Comparison of ENCODE assay signal across 26 mouse cellular contexts in the genomic region with DNA sequence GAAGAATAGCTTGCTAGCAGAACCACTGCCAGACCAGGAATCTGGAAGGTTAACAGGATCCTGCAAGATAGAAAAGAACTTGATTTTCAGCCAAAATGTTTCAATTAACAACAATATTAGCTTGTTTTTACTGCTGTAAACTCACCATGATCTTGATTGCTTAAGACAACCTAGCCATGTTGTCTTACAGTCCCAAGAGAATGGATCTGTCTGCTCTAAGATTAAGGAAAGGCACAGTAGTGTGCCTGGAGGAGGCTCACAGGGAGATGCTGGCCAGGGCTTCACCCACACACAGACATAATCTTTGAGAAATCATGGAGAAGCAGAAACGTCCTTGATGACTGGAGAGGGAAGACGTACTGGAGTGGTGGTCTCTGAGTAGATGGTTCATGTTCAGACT.
DNase-seq lines count a peak whose midpoint lies in the region; ATAC-seq and TF ChIP-seq lines count a peak whose summit lies in the region.
"Had no signal": no experiment of that assay in that cellular context is flagged by ENCODE, and none has a peak within 500 bp of the region (broad histone marks: within the 10 kb centered on the region; RNA-seq: fewer than 3 reads in every experiment).

No protein-coding gene starts in this region.

- peak; percentile 77 for DNase-seq in heart, adult 11 months
- no peak for DNase-seq in heart, adult 18-20 months
- peak; percentile 16 for DNase-seq in adipocyte (ENCODE audit: low spot score)
- no peak for DNase-seq in spleen, postnatal 14 days (ENCODE audit: low spot score in 2 of 2)
- DNase-seq: adrenal gland, adult 8-10 months; B cell, adult 2 months; cerebellum, adult 9-10 months; cerebellum, postnatal 14 days; gastrocnemius, adult 2 months; gastrocnemius, postnatal 14 days; heart, postnatal 10 days; heart, postnatal 36 days; kidney, adult 11 months; kidney, adult 9 months had no signal

- H3K27ac ChIP-seq in small intestine, adult 2 months (ENCODE audit: insufficient read depth, low read depth, low read length) = peak overlapping the region; percentile 38; the same call in 1 of the 2 replicates
- H3K27ac ChIP-seq in forebrain, embryonic 16.5 days (ENCODE audit: low read length) = no peak overlapping the region
- H3K27ac ChIP-seq: gastrocnemius, adult 2 months; heart, embryonic 15.5 days; hindbrain, embryonic 10.5 days; hindbrain, embryonic 13.5 days; intestine, embryonic 15.5 days had no signal

- ATAC-seq in forebrain, embryonic 16.5 days = no peak
- ATAC-seq: forebrain, embryonic 14.5 days; hindbrain, embryonic 16.5 days; intestine, embryonic 15.5 days; Patski had no signal

- H3K27me3 ChIP-seq in small intestine, adult 2 months (ENCODE audit: control insufficient read depth, insufficient read depth, low read length) = no peaks in the 10 kb centered on the region
- H3K27me3 ChIP-seq in forebrain, embryonic 16.5 days (replicated peaks; ENCODE audit: control insufficient read depth, insufficient read depth, low read length) = no peaks in the 10 kb centered on the region
- H3K27me3 ChIP-seq: CH12.LX; heart, embryonic 12.5 days; heart, embryonic 15.5 days; hindbrain, embryonic 13.5 days; intestine, embryonic 15.5 days; Patski had no signal

- H3K4me2 ChIP-seq in forebrain, embryonic 16.5 days (ENCODE audit: low read length) = no peak overlapping the region
- H3K4me2 ChIP-seq: heart, embryonic 12.5 days; heart, embryonic 15.5 days; hindbrain, embryonic 13.5 days; intestine, embryonic 15.5 days had no signal

- no peak overlapping the region for H3K9ac ChIP-seq in forebrain, embryonic 16.5 days (replicated peaks; ENCODE audit: low read depth, low read length)
- H3K9ac ChIP-seq: heart, embryonic 12.5 days; heart, embryonic 15.5 days; hindbrain, embryonic 13.5 days; intestine, embryonic 15.5 days had no signal

- 89% methylated on average over 2 of the region's 2 CpGs for WGBS in small intestine, adult 2 months
- 83% methylated on average over 2 of the region's 2 CpGs for WGBS in forebrain, embryonic 16.5 days

- H3K36me3 ChIP-seq in small intestine, adult 2 months (ENCODE audit: control insufficient read depth, insufficient read depth, low read length) = no peaks in the 10 kb centered on the region; the same call in 1 of the 2 replicates
- no peaks in the 10 kb centered on the region for H3K36me3 ChIP-seq in forebrain, embryonic 16.5 days (ENCODE audit: control insufficient read depth, insufficient read depth)
- H3K36me3 ChIP-seq: heart, embryonic 12.5 days; heart, embryonic 15.5 days; hindbrain, embryonic 10.5 days; hindbrain, embryonic 13.5 days; intestine, embryonic 15.5 days had no signal

- no peak overlapping the region for H3K4me3 ChIP-seq in small intestine, adult 2 months (ENCODE audit: low read depth, low read length)
- no peak overlapping the region for H3K4me3 ChIP-seq in forebrain, embryonic 16.5 days (replicated peaks; ENCODE audit: low read length)
- H3K4me3 ChIP-seq: gastrocnemius, adult 2 months; heart, embryonic 12.5 days; heart, embryonic 15.5 days; hindbrain, embryonic 10.5 days; hindbrain, embryonic 13.5 days; intestine, embryonic 15.5 days had no signal

- TF ChIP-seq POLR2A in small intestine, adult 2 months (IDR thresholded peaks at IDR 0.05; ENCODE audit: low read depth, low read length) = no peak

- H3K9me3 ChIP-seq in forebrain, embryonic 16.5 days (ENCODE audit: control insufficient read depth, low read length) = no peaks in the 10 kb centered on the region
- H3K9me3 ChIP-seq: G1E; heart, embryonic 12.5 days; heart, embryonic 15.5 days; hindbrain, embryonic 10.5 days; hindbrain, embryonic 13.5 days; intestine, embryonic 15.5 days had no signal

- H3K4me1 ChIP-seq in small intestine, adult 2 months (ENCODE audit: control insufficient read depth, insufficient read depth, insufficient read length, low read length) = peaks cover 15% of the 10 kb centered on the region
- H3K4me1 ChIP-seq in forebrain, embryonic 16.5 days (replicated peaks; ENCODE audit: control insufficient read depth, insufficient read depth, low read length) = no peaks in the 10 kb centered on the region
- H3K4me1 ChIP-seq: hindbrain, embryonic 10.5 days; hindbrain, embryonic 13.5 days; intestine, embryonic 15.5 days had no signal

- TF ChIP-seq CTCF in small intestine, adult 2 months (IDR thresholded peaks at IDR 0.05; ENCODE audit: extremely low read depth, insufficient read length, insufficient replicate concordance, low read depth, low read length) = no peak

Comparison
In these comparisons a context has a peak if more than half of its experiments do, and no peak if none do; other contexts are left out.
1. DNase-seq: peak in heart, adult 11 months (single experiment) and adipocyte (single experiment); none in heart, adult 18-20 months (0 of 2) and spleen, postnatal 14 days (0 of 2).